Mouse (Mus musculus) ES-E14 (cell line): ENCODE results near the gene Sdhb.

Experiments used
- CHD2 ChIP-seq: IDR thresholded peaks from 2 replicates; pipeline ENCODE4 v1.6.1; 2014; ENCODE audit warnings: mild to moderate bottlenecking, low read depth, low read length, inconsistent platforms
- ZC3H11A ChIP-seq: IDR thresholded peaks from 2 replicates; pipeline ENCODE4 v1.6.1; 2012; ENCODE audit warnings: low read depth, mild to moderate bottlenecking, inconsistent platforms, low read length, borderline replicate concordance
- ZNF384 ChIP-seq: IDR thresholded peaks from 2 replicates; pipeline ENCODE4 v1.6.1; 2012; ENCODE audit warnings: low read depth, low read length, inconsistent platforms

GRCm38 (mm10) chr4:140946048-140946447, 15.0 kb upstream of the Sdhb start:
- TF ChIP-seq CHD2 (no peak), ZNF384 (no peak), ZC3H11A (no peak)
